Mouse (Mus musculus) urinary bladder, postnatal 4 days (tissue): ENCODE measurements around the gene Krt77.

Experiments
- DNase-seq, 2 experiments: peaks; one replicate each; pipeline ENCODE4 v3.0.0; 2021 to 2022; ENCODE audit warnings: low spot score in 2 of 2

The Krt77 gene

GRCm38 (mm10) chr15:101834784-101835328 is 34.6 kb downstream of the Krt77 start:
- DNase-seq, result no peak

DNA sequence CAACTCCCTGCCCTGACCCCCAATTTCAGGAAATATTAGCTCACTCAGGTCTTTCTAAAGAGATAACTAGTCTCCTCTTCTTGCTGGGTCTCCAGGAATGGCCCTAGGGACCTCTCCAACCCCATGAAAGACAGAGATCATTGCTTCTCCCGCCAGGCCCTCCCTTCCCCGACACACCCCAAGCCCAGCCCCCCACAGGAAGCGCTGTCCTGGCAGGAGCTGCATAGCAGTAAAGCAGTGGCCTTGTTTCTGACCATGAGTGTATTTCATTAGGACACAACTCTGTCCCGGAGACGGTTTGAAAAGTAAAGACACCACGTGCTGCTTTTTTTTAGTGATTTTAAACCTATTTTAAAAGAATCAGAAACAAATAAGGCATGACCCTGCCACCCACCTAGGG is 36.4 kb downstream of the Krt77 start:
- DNase-seq, result no peak

GRCm38 (mm10) chr15:101829441-101829840 is 40.1 kb downstream of the Krt77 start:
- DNase-seq, result no peak

DNA sequence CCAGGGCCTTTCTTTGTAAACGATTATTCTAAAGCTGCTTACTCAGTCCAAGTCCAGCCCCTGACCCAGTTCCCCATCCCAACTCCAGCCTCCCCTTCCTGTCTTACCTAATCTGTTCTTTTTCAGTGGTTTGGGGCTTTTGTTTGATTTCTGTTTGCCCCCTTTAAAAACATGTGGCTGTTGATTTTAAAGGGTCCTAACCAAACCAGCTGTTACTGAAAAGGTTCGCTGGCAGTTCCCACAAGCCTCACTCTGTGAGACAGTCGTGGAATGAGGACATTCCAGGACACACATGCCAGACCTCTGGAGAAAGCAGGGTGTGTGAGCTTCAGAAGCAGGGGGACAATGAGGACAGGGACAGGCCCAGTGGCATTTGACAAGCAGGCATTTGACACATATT is 47.7 kb downstream of the Krt77 start:
- no peak for DNase-seq

DNA sequence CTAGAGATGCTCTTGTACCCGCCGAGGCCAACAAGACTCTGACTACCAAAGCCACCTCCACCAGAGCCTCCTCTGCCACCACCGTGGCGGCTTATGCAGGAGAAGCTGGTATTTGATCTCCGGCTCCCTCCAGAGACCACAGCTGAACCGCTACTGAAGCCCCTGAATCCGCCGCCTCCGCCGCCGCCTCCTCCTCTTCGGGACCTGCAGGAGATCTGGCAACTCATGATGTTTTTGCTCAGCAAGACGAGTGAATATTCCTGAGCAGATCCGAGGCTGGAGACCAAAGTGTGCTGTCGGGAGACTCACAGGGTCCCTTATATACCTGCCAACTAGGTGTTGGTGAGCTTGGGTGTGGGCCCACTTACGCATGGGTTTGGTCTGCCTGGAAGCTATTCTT is 51.6 kb downstream of the Krt77 start, which contains the start of gene Krt2:
Gene Krt2 (minus strand): TSS at position 295 of the 400 bp plus-strand sequence.
- no peak for DNase-seq
